Mouse (Mus musculus) spleen, adult 2 months (tissue): ENCODE results near the gene Anxa1.

ENCODE experiments used
- CTCF ChIP-seq: fragments of 200-500 bp; IDR thresholded peaks from 2 replicates; pipeline ENCODE4 v1.5.1; 2011; ENCODE audit warnings: mild to moderate bottlenecking, inconsistent platforms; ENCODE audit not compliant: insufficient read depth, insufficient read length, insufficient replicate concordance; ENCODE audit errors: extremely low read depth
- POLR2A ChIP-seq: fragments of 200-500 bp; IDR thresholded peaks from 2 replicates; pipeline ENCODE4 v1.6.1; 2011; ENCODE audit warnings: low read depth, low read length, inconsistent platforms

DNA sequence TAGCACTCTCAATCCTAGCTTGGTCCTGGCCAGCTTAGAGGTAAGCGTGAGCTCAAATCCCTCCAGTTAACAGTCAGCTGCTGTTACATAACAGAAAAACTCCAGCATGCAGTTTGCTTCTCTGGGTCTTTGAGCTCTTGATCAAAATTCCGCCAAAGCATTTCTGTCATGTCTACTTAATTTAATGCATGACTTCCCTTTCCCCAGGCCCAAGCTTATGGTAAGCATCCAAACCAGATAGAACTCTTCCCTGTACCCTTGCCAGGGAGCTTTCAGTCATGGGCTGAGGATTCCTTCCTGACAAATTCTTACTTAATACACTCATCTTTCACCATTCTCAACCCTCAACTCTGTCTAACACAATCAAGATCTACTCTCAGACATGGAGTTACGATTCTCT is 20.5 kb upstream of the Anxa1 start:
- TF ChIP-seq POLR2A (no peak), CTCF (no peak)
